Mouse (Mus musculus) erythroblast, adult 5-6 weeks (primary cell): Measurements from ENCODE around the gene Ptch1. TPM values are rescaled to one million over a fixed set of nuclear protein-coding genes. Genes with fewer than 3 reads are reported as not detected.

Source experiments
- ATAC-seq: replicated peaks from 2 replicates; pipeline ENCODE4 v1.8.0; 2016; ENCODE audit warnings: moderate number of reproducible peaks, mild to moderate bottlenecking, moderate TSS enrichment, inconsistent platforms; ENCODE audit not compliant: poor library complexity, low FRiP score, severe bottlenecking
- total RNA-seq, 2 experiments: library from RNA; stranded (forward) in 1 of 2; stranded (reverse) in 1 of 2; fragments of 150-400 nt in 1 of 2; fragments of 200-764, 138-1000 nt in 1 of 2; gene quantifications; 2 replicates each; pipeline versions ENCODE4 v1.2.3 to v1.2.4; 2015 to 2017; ENCODE audit warnings: low replicate concordance in 2 of 2

Gene Ptch1
- total RNA-seq, 2 experiments from 2014 or later, result 2.5 TPM

- ATAC-seq, result no peak
These were observed 30.5 kb downstream of the Ptch1 start for GRCm38 (mm10) chr13:63542796-63543384.

GRCm38 (mm10) chr13:63541510-63541909 lies 31.9 kb downstream of the Ptch1 start:
- no peak for ATAC-seq

- ATAC-seq, result no peak
These were observed 32.8 kb downstream of the Ptch1 start for GRCm38 (mm10) chr13:63540584-63540983.

- no peak for ATAC-seq
These were observed 38.4 kb downstream of the Ptch1 start for GRCm38 (mm10) chr13:63534981-63535380.

- ATAC-seq, result no peak
These were observed 42.5 kb downstream of the Ptch1 start for GRCm38 (mm10) chr13:63530857-63531256.

GRCm38 (mm10) chr13:63530371-63530764 lies 43.0 kb downstream of the Ptch1 start:
- ATAC-seq, result no peak

GRCm38 (mm10) chr13:63529602-63530370 lies 43.6 kb downstream of the Ptch1 start:
- no peak for ATAC-seq

- ATAC-seq, result no peak
These were observed 44.5 kb downstream of the Ptch1 start for GRCm38 (mm10) chr13:63528852-63529251.

GRCm38 (mm10) chr13:63528164-63528675 lies 45.2 kb downstream of the Ptch1 start:
- no peak for ATAC-seq

- no peak for ATAC-seq
These were observed 47.7 kb downstream of the Ptch1 start for GRCm38 (mm10) chr13:63525571-63526197.

GRCm38 (mm10) chr13:63524608-63525570 lies 48.5 kb downstream of the Ptch1 start:
- ATAC-seq, result no peak

GRCm38 (mm10) chr13:63524061-63524460 lies 49.3 kb downstream of the Ptch1 start:
- ATAC-seq, result no peak

- ATAC-seq, result no peak
These were observed 50.6 kb downstream of the Ptch1 start for GRCm38 (mm10) chr13:63522832-63523231.

- ATAC-seq, result no peak
These were observed 53.3 kb downstream of the Ptch1 start for GRCm38 (mm10) chr13:63520110-63520509.

GRCm38 (mm10) chr13:63516535-63516934 lies 56.9 kb downstream of the Ptch1 start:
- no peak for ATAC-seq

GRCm38 (mm10) chr13:63515542-63515941 lies 57.9 kb downstream of the Ptch1 start:
- ATAC-seq, result no peak

- no peak for ATAC-seq
These were observed 58.5 kb downstream of the Ptch1 start for GRCm38 (mm10) chr13:63514931-63515360.

- ATAC-seq, result no peak
These were observed 59.9 kb downstream of the Ptch1 start for GRCm38 (mm10) chr13:63513374-63514098.

GRCm38 (mm10) chr13:63512411-63512810 lies 61.0 kb downstream of the Ptch1 start:
- no peak for ATAC-seq
